ENCODE assay signal across 12 mouse cellular contexts in the genomic region with DNA sequence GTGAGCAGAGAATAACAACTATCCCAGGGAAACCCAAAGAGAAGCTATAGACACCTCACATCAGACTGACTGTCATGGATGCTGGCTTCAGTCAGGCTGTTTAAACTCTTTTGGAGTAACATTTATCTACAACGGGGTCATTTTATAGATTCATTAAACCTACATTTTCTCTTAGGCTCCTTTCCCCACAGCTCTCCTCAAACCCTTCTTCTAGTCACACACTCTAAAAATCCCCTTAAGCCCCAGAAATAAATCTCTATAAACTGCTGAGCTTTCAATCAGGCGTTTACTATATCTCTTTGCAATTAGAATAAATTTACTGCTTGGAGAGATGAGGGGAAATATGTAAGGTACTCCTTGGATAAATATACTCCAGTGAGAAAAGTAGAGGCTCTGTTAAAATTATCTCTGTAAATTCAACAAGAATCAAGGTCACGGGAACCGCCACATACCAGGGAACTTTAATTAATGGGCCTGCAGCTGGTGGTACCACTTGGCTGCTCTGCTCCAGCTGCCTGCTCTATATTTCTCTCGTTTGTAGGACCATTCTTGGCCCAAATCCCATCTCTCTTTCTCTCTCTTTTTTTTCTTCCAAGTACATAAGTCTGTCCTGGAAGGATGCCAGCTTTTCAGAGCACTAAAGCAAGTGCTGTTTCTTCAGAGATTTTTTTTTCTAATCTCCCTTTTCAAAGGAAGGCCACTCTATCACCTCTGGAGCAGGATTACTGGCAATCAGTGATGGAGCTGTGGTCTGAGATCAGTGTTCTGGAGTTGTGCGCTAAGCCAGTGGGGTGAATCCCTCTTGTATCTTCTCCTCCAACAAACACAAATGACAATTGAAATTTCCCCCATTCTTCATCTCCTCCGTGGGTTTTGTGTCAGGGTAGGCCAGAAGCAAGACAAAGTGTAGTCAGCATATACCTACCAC. TPM values are rescaled to one million over a fixed set of nuclear protein-coding genes. Genes with fewer than 3 reads are reported as not detected.
DNase-seq lines count a peak whose midpoint lies in the region; ATAC-seq lines count a peak whose summit lies in the region.
"Had no signal": no experiment of that assay in that cellular context is flagged by ENCODE, and none has a peak within 500 bp of the region (broad histone marks: within the 10 kb centered on the region; RNA-seq: fewer than 3 reads in every experiment).

No protein-coding gene starts in this region.

- H3K4me3 ChIP-seq in lung, embryonic 15.5 days: no peak overlapping the region
- no peak overlapping the region for H3K4me3 ChIP-seq in intestine, embryonic 16.5 days (ENCODE audit: low read length)

- no peak for DNase-seq in frontal cortex, postnatal 14 days (ENCODE audit: low spot score in 2 of 2)
- DNase-seq in lung, postnatal 25 days (ENCODE audit: low spot score): no peak
- DNase-seq in right cerebral cortex, postnatal 14 days: peak; percentile 15
- no peak for DNase-seq in gastrocnemius, postnatal 36 days
- DNase-seq in testis, postnatal 10 days (ENCODE audit: low spot score): no peak
- DNase-seq: adrenal gland, postnatal 25 days had no signal

- peaks cover 15% of the 10 kb centered on the region for H3K4me1 ChIP-seq in lung, embryonic 15.5 days
- peaks cover 5% of the 10 kb centered on the region for H3K4me1 ChIP-seq in intestine, embryonic 16.5 days (ENCODE audit: control insufficient read depth, insufficient read depth, low read length)

- no peak overlapping the region for H3K9ac ChIP-seq in lung, embryonic 15.5 days
- H3K9ac ChIP-seq in intestine, embryonic 16.5 days (ENCODE audit: low read depth, low read length): no peak overlapping the region

- no peaks in the 10 kb centered on the region for H3K9me3 ChIP-seq in lung, embryonic 15.5 days
- H3K9me3 ChIP-seq in intestine, embryonic 16.5 days (ENCODE audit: control insufficient read depth, low read length): no peaks in the 10 kb centered on the region

- H3K36me3 ChIP-seq in lung, embryonic 15.5 days: no peaks in the 10 kb centered on the region
- H3K36me3 ChIP-seq in intestine, embryonic 16.5 days (ENCODE audit: control insufficient read depth, insufficient read depth, low read length): no peaks in the 10 kb centered on the region

- H3K27ac ChIP-seq in lung, embryonic 15.5 days: no peak overlapping the region
- H3K27ac ChIP-seq in intestine, embryonic 16.5 days (ENCODE audit: low read length): no peak overlapping the region

- no peaks in the 10 kb centered on the region for H3K27me3 ChIP-seq in lung, embryonic 15.5 days
- no peaks in the 10 kb centered on the region for H3K27me3 ChIP-seq in intestine, embryonic 16.5 days (replicated peaks; ENCODE audit: control insufficient read depth, insufficient read depth, low read length)

- ATAC-seq in frontal cortex, adult (ENCODE audit: low TSS enrichment): peak; percentile 65
- ATAC-seq in lung, embryonic 15.5 days (ENCODE audit: borderline replicate concordance, extremely low read depth, low FRiP score, low TSS enrichment): peak; percentile 42; the same call in 1 of the 2 replicates
- peak; percentile 58 for ATAC-seq in intestine, embryonic 16.5 days
- ATAC-seq: CD4-positive, CD25-positive, alpha-beta regulatory T cell, adult 4 months had no signal

- intact Hi-C loops in gastrocnemius, postnatal 36 days (cut with DNase I): no loop called here

- no peak overlapping the region for H3K4me2 ChIP-seq in lung, embryonic 15.5 days
- H3K4me2 ChIP-seq in intestine, embryonic 16.5 days (ENCODE audit: low read depth, low read length): no peak overlapping the region

- 18% methylated on average over 7 of the region's 7 CpGs for WGBS in lung, embryonic 15.5 days
- 28% methylated on average over 7 of the region's 7 CpGs for WGBS in intestine, embryonic 16.5 days

RNA-seq across cellular contexts. Expression of a gene that starts 2.0 kb away (rescaled TPM):
- polyA plus RNA-seq in lung, embryonic 15.5 days (2015; fragmentation: Nextera tagmentation; extraction: Ambion mirVana): not detected in 2 replicates
- not detected in 2 replicates for polyA plus RNA-seq in intestine, embryonic 16.5 days (2015; fragmentation: Nextera tagmentation; extraction: Ambion mirVana)
- total RNA-seq in gastrocnemius, postnatal 36 days (2021): not detected
- total RNA-seq: adrenal gland, postnatal 25 days; megakaryocyte, adult 5-6 weeks had no signal
- polyA plus RNA-seq: CD4-positive, CD25-positive, alpha-beta regulatory T cell, adult 4 months; large intestine, adult 2 months had no signal

RNA-seq across cellular contexts. Expression of a gene that starts 36.5 kb away (rescaled TPM):
- 5.4 and 7.9 TPM in 2 replicates for polyA plus RNA-seq in lung, embryonic 15.5 days (2015; fragmentation: Nextera tagmentation; extraction: Ambion mirVana)
- polyA plus RNA-seq in intestine, embryonic 16.5 days (2015; fragmentation: Nextera tagmentation; extraction: Ambion mirVana): 8.1 and 10.0 TPM in 2 replicates
- under 1 TPM in 1 of 2 experiments, not detected in 1; 0.15 TPM for total RNA-seq in gastrocnemius, postnatal 36 days (2021)
- total RNA-seq: megakaryocyte, adult 5-6 weeks had no signal
- polyA plus RNA-seq: CD4-positive, CD25-positive, alpha-beta regulatory T cell, adult 4 months had no signal
